Mouse (Mus musculus): ENCODE measurements around the gene 2010111I01Rik. TPM values are rescaled to one million over a fixed set of nuclear protein-coding genes. Genes with fewer than 3 reads are reported as not detected.
"Not testable (repeated sequence)": the region's sequence is repeated elsewhere in the genome, so short reads cannot be mapped to it uniquely, and the experiment has no call there.

2010111I01Rik gene
- polyA plus RNA-seq, 1 experiment from 2014 or later = 17.2 TPM

DNA sequence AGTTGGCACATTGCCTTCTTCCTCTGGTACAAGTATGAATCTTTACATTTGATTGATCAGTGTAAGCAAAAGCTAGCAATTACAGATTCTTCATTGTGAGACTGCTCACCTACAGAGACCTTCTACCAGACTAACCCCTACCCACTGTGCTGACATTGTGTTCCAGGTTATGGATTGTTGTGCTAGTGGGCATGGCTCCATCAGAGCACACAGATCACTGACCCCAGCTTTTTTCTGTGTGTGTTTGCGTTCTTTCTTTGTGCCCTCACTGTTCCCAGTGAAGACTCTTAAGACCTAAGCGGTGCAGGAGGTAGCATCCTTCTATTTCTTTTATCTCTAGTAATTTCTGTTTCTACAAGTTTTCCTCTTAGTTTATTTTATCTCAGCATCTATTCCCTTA, 32.1 kb downstream of the 2010111I01Rik start:
- H3K9me3 ChIP-seq (replicated peaks) = no peaks in the 10 kb centered on the region
- H3K4me2 ChIP-seq = no peak overlapping the region
- no peak overlapping the region for H3K9ac ChIP-seq
- WGBS (ENCODE audit: insufficient replicate concordance) = 84% methylated on average over 2 of the region's 2 CpGs
- peaks cover 5% of the 10 kb centered on the region; the same call in 1 of the 2 replicates for H3K4me1 ChIP-seq
- H3K27me3 ChIP-seq (replicated peaks) = no peaks in the 10 kb centered on the region
- no peaks in the 10 kb centered on the region for H3K36me3 ChIP-seq
- ATAC-seq = no peak
- no peak overlapping the region for H3K4me3 ChIP-seq
- no peak overlapping the region for H3K27ac ChIP-seq

DNA sequence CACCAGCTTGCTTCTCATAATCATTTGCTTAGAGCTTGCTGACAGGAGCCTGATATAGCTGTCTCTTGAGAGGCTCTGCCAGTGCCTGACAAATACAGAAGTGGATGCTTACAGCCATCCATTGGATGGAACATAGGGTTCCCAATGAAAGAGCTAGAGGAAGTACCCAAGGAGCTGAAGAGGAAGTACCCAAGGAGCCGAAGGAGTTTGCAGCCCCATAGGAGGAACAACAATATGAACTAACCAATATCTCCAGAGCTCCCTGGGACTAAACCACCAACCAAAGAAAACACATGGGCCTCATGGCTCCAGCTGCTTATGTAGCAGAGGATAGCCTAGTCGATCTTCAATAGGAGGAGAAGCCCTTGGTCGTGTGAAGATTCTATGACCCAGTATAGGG, 42.8 kb downstream of the 2010111I01Rik start:
- H3K36me3 ChIP-seq; H3K9ac ChIP-seq; H3K27ac ChIP-seq; H3K9me3 ChIP-seq (replicated peaks); H3K4me2 ChIP-seq; H3K27me3 ChIP-seq (replicated peaks); H3K4me3 ChIP-seq; H3K4me1 ChIP-seq; ATAC-seq: not testable (repeated sequence)
- 40% methylated on average over 3 of the region's 3 CpGs for WGBS (ENCODE audit: insufficient replicate concordance)

DNA sequence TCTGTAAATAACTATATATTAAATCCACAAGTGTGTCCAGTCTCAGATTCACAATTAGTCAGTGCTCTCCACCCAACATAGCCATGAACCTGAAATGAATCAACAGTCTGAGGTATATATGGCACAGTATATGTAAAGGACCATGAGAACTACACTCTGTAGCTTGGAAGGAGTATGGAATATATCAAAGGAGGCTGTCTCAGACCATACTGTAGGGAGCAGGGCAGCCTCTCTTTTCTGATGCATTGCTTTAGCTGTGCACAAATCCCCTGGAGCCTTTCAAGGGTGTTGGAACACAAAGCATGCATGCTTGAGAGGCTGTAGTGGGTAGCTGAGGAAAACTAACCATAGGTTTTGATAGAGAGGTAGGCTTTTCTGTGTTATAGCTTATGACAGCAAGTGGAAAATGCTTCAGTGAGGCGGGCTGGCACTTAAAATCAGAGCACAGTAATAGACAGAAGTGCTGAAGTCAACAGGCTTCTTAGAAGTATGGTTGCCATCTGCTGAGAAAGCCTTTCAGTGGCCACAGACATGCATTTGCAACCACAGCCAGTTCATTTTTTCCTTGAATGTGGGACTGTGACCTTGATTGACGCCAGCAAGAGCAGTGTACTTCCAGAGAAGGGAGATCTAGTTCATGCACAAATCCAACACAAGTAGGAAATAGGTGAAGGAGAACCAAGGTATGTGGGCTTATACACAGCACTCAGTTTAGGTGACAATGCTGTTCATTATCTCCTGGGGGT, 45.8 kb downstream of the 2010111I01Rik start:
- Histone ChIP-seq H3K9me3 (replicated peaks) (no peaks in the 10 kb centered on the region), H3K36me3 (no peaks in the 10 kb centered on the region), H3K27ac (no peak overlapping the region), H3K4me1 (no peaks in the 10 kb centered on the region), H3K4me2 (no peak overlapping the region), H3K9ac (no peak overlapping the region), H3K27me3 (replicated peaks) (no peaks in the 10 kb centered on the region), H3K4me3 (no peak overlapping the region)
- no peak for ATAC-seq
- 61% methylated on average over 2 of the region's 2 CpGs for WGBS (ENCODE audit: insufficient replicate concordance)

DNA sequence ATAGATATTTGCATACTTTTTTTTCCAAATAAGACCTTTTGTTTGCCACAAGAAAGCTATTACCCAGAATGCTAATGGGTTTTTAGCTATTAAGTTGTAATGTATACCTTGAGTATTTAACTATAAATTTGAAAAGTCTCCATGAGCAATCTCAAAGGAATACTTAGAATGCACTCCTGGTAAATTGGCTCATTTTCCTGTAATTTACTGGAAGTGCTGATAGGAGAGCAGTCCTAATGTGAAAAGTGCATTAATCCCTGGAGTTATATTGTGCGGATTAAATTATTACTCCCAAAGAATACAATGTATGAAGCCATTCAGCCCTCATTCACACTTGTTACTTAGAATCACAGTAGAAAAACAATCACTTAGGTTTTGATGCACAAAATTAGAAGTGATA, 49.7 kb downstream of the 2010111I01Rik start:
- Histone ChIP-seq H3K27ac (no peak overlapping the region), H3K4me1 (no peaks in the 10 kb centered on the region), H3K4me3 (no peak overlapping the region), H3K9ac (no peak overlapping the region), H3K9me3 (replicated peaks) (no peaks in the 10 kb centered on the region), H3K4me2 (no peak overlapping the region), H3K36me3 (no peaks in the 10 kb centered on the region), H3K27me3 (replicated peaks) (no peaks in the 10 kb centered on the region)
- 78% methylated on average over 1 of the region's 1 CpGs for WGBS (ENCODE audit: insufficient replicate concordance)
- ATAC-seq = no peak

DNA sequence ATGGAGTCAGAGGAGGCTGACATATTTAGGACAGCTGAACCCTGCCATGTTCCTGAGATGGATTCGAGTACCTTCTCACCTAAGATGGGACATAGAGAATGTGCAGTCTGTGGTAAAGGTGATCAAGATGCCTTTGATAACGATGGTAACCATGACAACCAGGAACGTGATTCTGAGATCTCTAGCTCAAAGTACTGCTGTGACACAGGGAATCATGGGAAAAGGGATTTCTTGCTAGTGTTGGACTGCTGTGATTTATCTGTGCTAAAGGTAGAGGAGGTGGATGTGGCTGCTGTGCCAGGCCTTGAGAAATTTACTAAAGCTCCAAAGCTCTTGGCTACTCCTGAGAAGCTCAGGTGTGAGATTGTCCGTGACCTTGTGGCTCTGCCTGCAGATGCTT, 50.7 kb downstream of the 2010111I01Rik start:
- Histone ChIP-seq H3K4me3 (no peak overlapping the region), H3K9ac (no peak overlapping the region), H3K9me3 (replicated peaks) (no peaks in the 10 kb centered on the region), H3K27ac (no peak overlapping the region), H3K4me2 (no peak overlapping the region), H3K4me1 (no peaks in the 10 kb centered on the region), H3K36me3 (no peaks in the 10 kb centered on the region), H3K27me3 (replicated peaks) (no peaks in the 10 kb centered on the region)
- no peak for ATAC-seq
- WGBS (ENCODE audit: insufficient replicate concordance) = 68% methylated on average over 4 of the region's 4 CpGs

- H3K4me3 ChIP-seq = no peak overlapping the region
- H3K4me1 ChIP-seq = no peaks in the 10 kb centered on the region
- H3K27ac ChIP-seq = no peak overlapping the region
- no peaks in the 10 kb centered on the region for H3K9me3 ChIP-seq (replicated peaks)
- no peak for ATAC-seq
- no peaks in the 10 kb centered on the region for H3K36me3 ChIP-seq
- H3K9ac ChIP-seq = no peak overlapping the region
- H3K4me2 ChIP-seq = no peak overlapping the region
- WGBS (ENCODE audit: insufficient replicate concordance) = 76% methylated on average over 3 of the region's 3 CpGs
- H3K27me3 ChIP-seq (replicated peaks) = no peaks in the 10 kb centered on the region
These were observed 51.4 kb downstream of the 2010111I01Rik start for GRCm38 (mm10) chr13:63016056-63016455.

DNA sequence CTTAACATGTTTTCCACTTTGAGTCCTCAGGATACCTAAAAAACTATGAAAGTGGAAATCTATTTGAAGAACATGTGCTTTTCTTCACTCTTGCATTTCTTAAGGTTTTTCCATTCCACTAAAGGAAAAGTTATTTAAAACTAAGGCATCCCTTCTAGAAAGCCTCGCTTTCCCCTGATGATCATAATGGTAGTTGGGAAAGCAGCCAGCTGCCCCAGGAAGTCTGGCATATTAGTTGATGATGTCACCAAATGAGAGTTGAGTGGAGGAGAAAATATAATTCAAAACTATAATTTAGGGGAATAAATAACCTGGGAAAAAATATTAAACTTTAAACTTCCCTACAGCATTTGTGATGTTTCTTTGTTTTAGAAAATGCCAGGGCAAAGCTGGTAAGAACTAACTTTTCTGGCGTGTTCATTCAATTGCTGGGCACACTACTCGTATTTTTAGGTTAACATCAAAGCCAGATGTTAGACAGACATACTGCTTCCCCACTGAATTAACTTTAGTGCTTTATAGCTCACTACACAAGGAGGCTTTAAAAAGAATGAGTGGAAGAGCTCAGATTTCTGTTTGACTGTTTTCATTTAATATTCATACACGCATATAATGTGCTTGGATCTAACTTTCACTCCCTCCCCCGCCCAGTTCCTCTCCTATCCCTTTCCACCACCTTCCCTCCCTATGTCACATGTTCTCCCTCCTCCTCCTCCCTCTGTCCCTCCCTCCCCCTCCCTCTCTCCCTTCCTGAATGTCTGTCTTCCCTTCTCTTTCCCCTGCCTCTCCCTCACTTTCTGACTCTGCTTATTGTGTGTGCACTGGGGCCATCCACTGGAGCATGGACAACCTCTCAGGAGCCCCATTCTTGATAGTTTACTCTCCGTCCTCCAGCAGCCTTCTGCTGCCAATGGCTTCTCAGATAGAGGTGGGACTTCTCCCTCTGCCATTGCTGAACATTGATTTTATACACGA, 58.8 kb downstream of the 2010111I01Rik start:
- ATAC-seq = no peak
- H3K27ac ChIP-seq = no peak overlapping the region
- 61% methylated on average over 7 of the region's 7 CpGs for WGBS (ENCODE audit: insufficient replicate concordance)
- no peak overlapping the region for H3K4me3 ChIP-seq
- H3K36me3 ChIP-seq = no peaks in the 10 kb centered on the region
- H3K4me2 ChIP-seq = no peak overlapping the region
- H3K9me3 ChIP-seq (replicated peaks) = no peaks in the 10 kb centered on the region
- H3K9ac ChIP-seq = no peak overlapping the region
- H3K4me1 ChIP-seq = no peaks in the 10 kb centered on the region
- H3K27me3 ChIP-seq (replicated peaks) = no peaks in the 10 kb centered on the region

- Histone ChIP-seq H3K4me1 (peaks cover 6% of the 10 kb centered on the region), H3K4me2 (no peak overlapping the region), H3K36me3 (no peaks in the 10 kb centered on the region), H3K9ac (no peak overlapping the region), H3K27me3 (replicated peaks) (no peaks in the 10 kb centered on the region), H3K27ac (no peak overlapping the region), H3K9me3 (replicated peaks) (no peaks in the 10 kb centered on the region), H3K4me3 (no peak overlapping the region)
- no peak for ATAC-seq
- WGBS (ENCODE audit: insufficient replicate concordance) = 39% methylated on average over 1 of the region's 1 CpGs
These were observed 65.3 kb downstream of the 2010111I01Rik start for GRCm38 (mm10) chr13:63030023-63030422.

- Histone ChIP-seq H3K9me3 (replicated peaks) (no peaks in the 10 kb centered on the region), H3K4me3 (no peak overlapping the region), H3K36me3 (no peaks in the 10 kb centered on the region), H3K4me2 (no peak overlapping the region), H3K9ac (no peak overlapping the region), H3K27me3 (replicated peaks) (no peaks in the 10 kb centered on the region), H3K4me1 (peaks cover 6% of the 10 kb centered on the region), H3K27ac (no peak overlapping the region)
- no peak for ATAC-seq
- 67% methylated on average over 1 of the region's 1 CpGs for WGBS (ENCODE audit: insufficient replicate concordance)
These were observed 66.6 kb downstream of the 2010111I01Rik start for GRCm38 (mm10) chr13:63031244-63031643.

- Histone ChIP-seq H3K4me2 (no peak overlapping the region), H3K4me1 (peaks cover 6% of the 10 kb centered on the region), H3K9me3 (replicated peaks) (no peaks in the 10 kb centered on the region), H3K9ac (no peak overlapping the region), H3K4me3 (no peak overlapping the region), H3K27ac (no peak overlapping the region), H3K36me3 (no peaks in the 10 kb centered on the region), H3K27me3 (replicated peaks) (no peaks in the 10 kb centered on the region)
- no peak for ATAC-seq
- 78% methylated on average over 5 of the region's 5 CpGs for WGBS (ENCODE audit: insufficient replicate concordance)
These were observed 67.7 kb downstream of the 2010111I01Rik start for GRCm38 (mm10) chr13:63032304-63032830.

DNA sequence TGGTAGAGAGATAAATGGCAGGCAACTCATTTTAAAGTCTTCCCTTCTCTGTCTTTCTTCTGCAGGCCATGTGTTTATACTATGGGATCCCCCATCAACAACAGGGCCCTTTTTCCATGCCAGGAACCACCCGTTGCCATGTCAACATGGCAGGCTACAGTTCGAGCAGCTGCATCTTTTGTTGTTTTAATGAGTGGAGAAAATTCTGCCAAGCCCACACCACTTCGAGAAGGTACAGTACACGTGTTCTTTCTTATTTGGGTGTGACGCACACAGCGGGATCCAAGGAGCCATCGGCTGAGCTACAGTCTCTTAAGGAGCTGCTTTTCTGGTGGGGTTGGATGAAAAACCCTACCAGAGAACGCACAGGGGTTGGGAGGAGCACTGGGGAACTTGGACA, 68.3 kb downstream of the 2010111I01Rik start:
- Histone ChIP-seq H3K9ac (no peak overlapping the region), H3K4me1 (peaks cover 6% of the 10 kb centered on the region), H3K27me3 (replicated peaks) (no peaks in the 10 kb centered on the region), H3K4me2 (no peak overlapping the region), H3K27ac (no peak overlapping the region), H3K9me3 (replicated peaks) (no peaks in the 10 kb centered on the region), H3K4me3 (no peak overlapping the region), H3K36me3 (no peaks in the 10 kb centered on the region)
- WGBS (ENCODE audit: insufficient replicate concordance) = 80% methylated on average over 8 of the region's 8 CpGs
- ATAC-seq = no peak

DNA sequence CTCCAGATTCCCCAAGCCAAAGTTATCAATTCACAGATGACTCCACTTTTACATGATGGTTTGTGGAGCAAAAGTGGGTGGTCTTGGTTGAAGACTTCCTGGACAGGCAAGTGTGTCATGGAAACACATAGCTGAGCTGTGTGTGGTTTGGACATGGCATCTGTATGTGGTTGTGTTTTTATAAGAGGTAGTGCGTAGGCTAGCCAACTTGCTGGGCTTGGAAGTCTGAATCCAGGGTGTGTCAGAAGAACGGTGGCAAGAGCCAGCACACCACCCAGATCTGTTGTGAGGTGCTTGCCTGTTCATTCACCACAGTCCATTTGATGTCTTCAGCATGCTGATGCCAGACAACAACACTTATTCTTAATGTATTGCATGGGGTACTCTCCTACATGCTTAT, 68.7 kb downstream of the 2010111I01Rik start:
- Histone ChIP-seq H3K4me2 (no peak overlapping the region), H3K27me3 (replicated peaks) (no peaks in the 10 kb centered on the region), H3K4me1 (peaks cover 6% of the 10 kb centered on the region), H3K36me3 (no peaks in the 10 kb centered on the region), H3K27ac (no peak overlapping the region), H3K4me3 (no peak overlapping the region), H3K9me3 (replicated peaks) (no peaks in the 10 kb centered on the region), H3K9ac (no peak overlapping the region)
- no peak for ATAC-seq
- WGBS (ENCODE audit: insufficient replicate concordance) = 90% methylated on average over 2 of the region's 2 CpGs
